Mouse (Mus musculus): Measurements from ENCODE around the gene Cdon.

The Cdon gene

GRCm38 (mm10) chr9:35435565-35435964 is 14.6 kb downstream of the Cdon start:
- no peak for DNase-seq (ENCODE audit: low read depth, low spot score)

- DNase-seq (ENCODE audit: low read depth, low spot score) = peak; percentile 52
Observed at GRCm38 (mm10) chr9:35438286-35439061, 17.5 kb downstream of the Cdon start.

- peak; percentile 88 for DNase-seq (ENCODE audit: low read depth, low spot score)
Observed at GRCm38 (mm10) chr9:35439062-35439442, 18.1 kb downstream of the Cdon start.

- no peak for DNase-seq (ENCODE audit: low read depth, low spot score)
Observed at GRCm38 (mm10) chr9:35439754-35440153, 18.8 kb downstream of the Cdon start.

- no peak for DNase-seq (ENCODE audit: low read depth, low spot score)
Observed at GRCm38 (mm10) chr9:35442476-35442875, 21.5 kb downstream of the Cdon start.

GRCm38 (mm10) chr9:35443618-35444511 is 22.9 kb downstream of the Cdon start:
- DNase-seq (ENCODE audit: low read depth, low spot score) = no peak

GRCm38 (mm10) chr9:35444512-35444886 is 23.6 kb downstream of the Cdon start:
- DNase-seq (ENCODE audit: low read depth, low spot score) = no peak

GRCm38 (mm10) chr9:35446916-35447315 is 26.0 kb downstream of the Cdon start:
- no peak for DNase-seq (ENCODE audit: low read depth, low spot score)

- DNase-seq (ENCODE audit: low read depth, low spot score) = no peak
Observed at GRCm38 (mm10) chr9:35453311-35453710, 32.4 kb downstream of the Cdon start.

- no peak for DNase-seq (ENCODE audit: low read depth, low spot score)
Observed at GRCm38 (mm10) chr9:35459594-35459993, 38.7 kb downstream of the Cdon start.

GRCm38 (mm10) chr9:35467264-35467817 is 46.4 kb downstream of the Cdon start:
- no peak for DNase-seq (ENCODE audit: low read depth, low spot score)

- DNase-seq (ENCODE audit: low read depth, low spot score) = no peak
Observed at GRCm38 (mm10) chr9:35468913-35469312, 48.0 kb downstream of the Cdon start.

GRCm38 (mm10) chr9:35474104-35474724 is 53.3 kb downstream of the Cdon start:
- peak; percentile 15 for DNase-seq (ENCODE audit: low read depth, low spot score)

- DNase-seq (ENCODE audit: low read depth, low spot score) = no peak
Observed at GRCm38 (mm10) chr9:35475394-35475793, 54.5 kb downstream of the Cdon start.

GRCm38 (mm10) chr9:35479456-35479855 is 58.5 kb downstream of the Cdon start:
- DNase-seq (ENCODE audit: low read depth, low spot score) = peak; percentile 84

- no peak for DNase-seq (ENCODE audit: low read depth, low spot score)
Observed at GRCm38 (mm10) chr9:35482014-35482898, 61.3 kb downstream of the Cdon start.

GRCm38 (mm10) chr9:35483949-35484348 is 63.0 kb downstream of the Cdon start:
- no peak for DNase-seq (ENCODE audit: low read depth, low spot score)

- DNase-seq (ENCODE audit: low read depth, low spot score) = no peak
Observed at GRCm38 (mm10) chr9:35486616-35487015, 65.7 kb downstream of the Cdon start.

- DNase-seq (ENCODE audit: low read depth, low spot score) = peak; percentile 62
Observed at GRCm38 (mm10) chr9:35488496-35488895, 67.6 kb downstream of the Cdon start.

- no peak for DNase-seq (ENCODE audit: low read depth, low spot score)
Observed at GRCm38 (mm10) chr9:35491109-35491866, 70.4 kb downstream of the Cdon start.
